Mouse (Mus musculus) T-helper 17 cell (primary cell): ENCODE results near the gene Frmpd1.

Experiments used
- in situ Hi-C, 2 experiments: fragments of 300-600 bp; cut with MboI, MseI; formaldehyde crosslinking; loops; 1 replicate in 1 of 2; 2 replicates in 1 of 2; pipeline ENCODE4 v1.15.1; 2025; ENCODE audit warnings: high pct_unique_total_duplicates in 2 of 2

The Frmpd1 gene

DNA sequence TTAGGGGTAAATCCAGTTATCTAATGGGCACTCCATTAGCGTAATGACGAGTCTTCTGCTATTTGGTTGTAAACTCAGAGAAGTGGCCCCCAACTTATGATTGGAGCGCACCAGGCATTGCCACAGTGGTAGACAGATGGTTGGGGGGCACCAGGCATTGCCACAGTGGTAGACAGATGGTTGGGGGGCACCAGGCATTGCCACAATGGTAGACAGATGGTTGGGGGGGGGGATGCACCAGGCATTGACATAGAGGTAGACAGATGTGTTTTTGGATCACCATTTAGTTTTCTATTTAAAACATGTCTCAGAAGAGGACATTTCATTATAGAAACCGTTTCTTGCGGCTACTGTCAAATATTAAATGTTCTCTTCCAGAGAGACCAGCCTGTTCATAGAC lies 53.6 kb downstream of the Frmpd1 start:
- in situ Hi-C loops: no loop called here

GRCm38 (mm10) chr4:45241330-45241729 lies 56.7 kb downstream of the Frmpd1 start:
- in situ Hi-C loops: no loop called here

DNA sequence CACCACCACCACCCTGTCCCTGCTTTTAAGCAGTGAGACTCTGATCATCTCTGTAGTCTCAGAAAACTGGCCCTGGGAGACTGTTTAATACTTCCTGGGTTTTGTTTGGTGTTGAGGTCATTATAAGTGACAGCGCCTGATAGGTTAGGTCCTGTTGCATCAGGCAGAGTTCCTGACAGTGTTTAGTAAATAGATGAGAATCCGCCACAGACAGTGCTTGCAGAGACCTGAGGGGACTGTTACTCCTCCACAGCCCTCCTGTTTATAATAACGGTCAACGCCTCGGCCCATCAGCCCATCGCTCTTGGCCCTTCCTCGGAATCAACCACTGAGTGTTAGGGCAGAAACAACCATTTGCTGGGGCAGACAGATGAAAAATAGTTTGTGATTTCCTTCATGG lies 57.5 kb downstream of the Frmpd1 start:
- in situ Hi-C loops: no loop called here

- in situ Hi-C loops: no loop called here
Observed at GRCm38 (mm10) chr4:45243211-45243902, 58.7 kb downstream of the Frmpd1 start.

DNA sequence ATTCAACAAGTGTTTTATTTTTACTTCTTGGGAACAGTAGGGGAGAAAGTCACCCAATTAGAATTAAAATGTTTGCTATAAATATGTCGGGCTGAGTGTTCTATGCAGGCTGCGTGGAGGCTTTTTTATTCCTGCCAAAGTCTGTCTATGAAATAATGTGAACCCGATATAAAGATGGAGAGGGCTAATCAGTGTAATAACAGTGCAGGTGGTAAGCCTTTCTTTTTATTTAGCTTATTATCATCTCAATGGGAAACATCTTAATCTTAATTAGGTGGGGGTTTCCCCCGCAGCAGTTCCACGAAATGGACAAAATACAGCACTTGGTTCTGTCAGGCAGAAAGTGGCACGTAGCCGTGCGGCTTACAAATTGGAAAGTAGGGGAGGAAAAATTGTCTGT lies 66.6 kb downstream of the Frmpd1 start:
- in situ Hi-C loops: no loop called here

- in situ Hi-C loops: no loop called here
Observed at GRCm38 (mm10) chr4:45252861-45253262, 68.2 kb downstream of the Frmpd1 start.

GRCm38 (mm10) chr4:45253839-45254601 lies 69.3 kb downstream of the Frmpd1 start:
- in situ Hi-C loops: no loop called here

- in situ Hi-C loops: no loop called here
Observed at GRCm38 (mm10) chr4:45259232-45259832, 74.7 kb downstream of the Frmpd1 start.

DNA sequence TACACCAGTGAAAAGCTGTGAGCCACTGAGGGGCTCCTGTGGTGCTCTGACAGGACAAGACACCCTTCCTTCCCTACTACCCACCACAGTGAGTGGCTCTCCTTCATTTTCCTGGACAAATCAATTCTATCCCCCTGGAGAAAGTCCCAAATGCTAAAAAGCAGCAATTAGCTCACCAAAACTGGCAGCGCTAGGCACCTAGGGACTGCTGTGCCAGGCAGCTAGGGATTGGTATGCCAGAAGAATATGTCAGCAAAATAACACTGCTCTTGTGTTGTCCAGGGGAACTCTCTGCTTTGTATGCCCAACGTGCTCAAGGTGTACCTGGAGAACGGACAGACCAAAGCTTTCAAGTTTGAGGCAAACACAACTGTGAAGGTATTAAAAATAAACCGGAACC lies 76.9 kb downstream of the Frmpd1 start:
- in situ Hi-C loops: no loop called here

- in situ Hi-C loops: no loop called here
Observed at GRCm38 (mm10) chr4:45267883-45268282, 83.2 kb downstream of the Frmpd1 start.

DNA sequence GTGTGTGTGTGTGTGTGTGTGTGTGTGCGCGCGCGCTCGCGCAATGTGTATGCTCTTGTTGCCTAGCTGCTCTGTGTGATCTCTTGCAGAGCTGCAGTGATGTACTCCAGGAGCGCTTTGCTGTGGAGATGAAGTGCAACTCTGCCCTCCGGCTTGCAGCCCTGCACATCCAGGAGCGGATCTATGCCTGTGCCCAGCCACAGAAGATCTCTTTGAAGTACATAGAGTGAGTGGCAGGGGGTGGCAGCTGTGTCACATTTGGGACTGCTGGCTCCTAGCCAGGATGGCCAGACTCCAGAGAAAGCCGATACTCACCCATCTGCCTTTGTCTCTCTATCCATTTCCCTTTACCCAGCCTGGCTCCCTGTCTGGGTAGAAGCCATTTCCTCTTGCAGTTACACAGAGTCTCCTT lies 86.4 kb downstream of the Frmpd1 start:
- in situ Hi-C loops: no loop called here

- in situ Hi-C loops: loop anchor here in 1 of 2 experiments (5.0 kb wide), 1 partner anchor 163 kb away; no protein-coding TSS in a partner anchor
Observed at GRCm38 (mm10) chr4:45275770-45276169, 91.1 kb downstream of the Frmpd1 start.

GRCm38 (mm10) chr4:45279292-45279691 lies 94.6 kb downstream of the Frmpd1 start:
- in situ Hi-C loops: loop anchor here in 1 of 2 experiments (5.0 kb wide), 1 partner anchor 167 kb away; no protein-coding TSS in a partner anchor

DNA sequence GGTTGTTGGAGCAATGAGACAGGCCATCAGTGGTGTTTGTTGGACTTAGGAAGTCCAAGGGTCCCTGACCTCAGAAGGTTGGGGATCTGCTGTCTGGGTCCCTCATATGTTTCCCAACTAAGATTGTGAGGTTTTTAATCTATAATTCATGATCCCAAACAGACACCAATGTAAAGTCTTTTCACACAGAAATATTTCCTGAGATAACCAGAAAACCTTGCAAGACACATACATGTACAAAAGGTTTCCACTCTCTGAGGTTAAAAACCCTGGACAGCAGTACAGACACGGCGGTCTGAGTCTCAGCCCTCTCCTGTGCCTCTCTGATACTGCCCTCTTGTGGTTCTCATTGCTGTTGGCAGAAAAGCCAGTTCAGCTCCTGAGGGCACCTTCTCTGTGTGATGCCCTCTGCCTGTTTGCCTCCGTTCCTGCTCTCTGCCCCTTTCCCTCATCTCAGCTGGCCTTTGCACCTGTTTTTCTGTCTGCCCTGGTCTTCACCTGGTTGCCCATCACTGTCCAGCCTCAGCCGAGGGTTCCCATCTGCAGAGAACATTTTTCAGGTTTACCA lies 95.4 kb downstream of the Frmpd1 start:
- in situ Hi-C loops: loop anchor here (5.0 to 10.0 kb wide), 3 partner anchors 168 to 265 kb away; partner anchors contain the start of genes Polr1e (in 1 of the 2) and Zbtb5 (in 1 of the 2)

GRCm38 (mm10) chr4:45286318-45286717 lies 101.6 kb downstream of the Frmpd1 start:
- in situ Hi-C loops: loop anchor here in 1 of 2 experiments (10.0 kb wide), 1 partner anchor 272 kb away; the partner anchor contains the start of genes Polr1e and Zbtb5

DNA sequence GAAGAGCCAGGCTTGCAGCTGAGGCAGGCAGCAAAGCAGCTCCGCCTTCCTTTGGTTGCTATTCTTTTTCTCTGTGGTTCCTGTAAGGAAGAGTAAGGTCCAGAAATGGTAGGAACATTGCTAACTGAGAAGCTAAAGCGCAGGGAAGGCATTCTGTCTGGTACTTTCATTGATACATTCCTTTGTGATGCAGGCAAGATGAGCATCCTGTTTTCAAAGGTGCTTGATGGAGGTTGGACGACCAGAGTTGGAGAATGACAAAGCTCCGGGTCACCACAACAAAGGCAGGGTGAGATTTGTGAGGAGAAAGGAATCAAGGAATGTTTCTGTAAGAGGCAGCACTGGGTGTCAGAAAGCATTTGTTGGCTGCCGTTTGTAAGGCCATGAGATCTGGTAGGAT lies 103.2 kb downstream of the Frmpd1 start:
- in situ Hi-C loops: loop anchor here in 1 of 2 experiments (10.0 kb wide), 1 partner anchor 273 kb away; the partner anchor contains the start of genes Polr1e and Zbtb5

DNA sequence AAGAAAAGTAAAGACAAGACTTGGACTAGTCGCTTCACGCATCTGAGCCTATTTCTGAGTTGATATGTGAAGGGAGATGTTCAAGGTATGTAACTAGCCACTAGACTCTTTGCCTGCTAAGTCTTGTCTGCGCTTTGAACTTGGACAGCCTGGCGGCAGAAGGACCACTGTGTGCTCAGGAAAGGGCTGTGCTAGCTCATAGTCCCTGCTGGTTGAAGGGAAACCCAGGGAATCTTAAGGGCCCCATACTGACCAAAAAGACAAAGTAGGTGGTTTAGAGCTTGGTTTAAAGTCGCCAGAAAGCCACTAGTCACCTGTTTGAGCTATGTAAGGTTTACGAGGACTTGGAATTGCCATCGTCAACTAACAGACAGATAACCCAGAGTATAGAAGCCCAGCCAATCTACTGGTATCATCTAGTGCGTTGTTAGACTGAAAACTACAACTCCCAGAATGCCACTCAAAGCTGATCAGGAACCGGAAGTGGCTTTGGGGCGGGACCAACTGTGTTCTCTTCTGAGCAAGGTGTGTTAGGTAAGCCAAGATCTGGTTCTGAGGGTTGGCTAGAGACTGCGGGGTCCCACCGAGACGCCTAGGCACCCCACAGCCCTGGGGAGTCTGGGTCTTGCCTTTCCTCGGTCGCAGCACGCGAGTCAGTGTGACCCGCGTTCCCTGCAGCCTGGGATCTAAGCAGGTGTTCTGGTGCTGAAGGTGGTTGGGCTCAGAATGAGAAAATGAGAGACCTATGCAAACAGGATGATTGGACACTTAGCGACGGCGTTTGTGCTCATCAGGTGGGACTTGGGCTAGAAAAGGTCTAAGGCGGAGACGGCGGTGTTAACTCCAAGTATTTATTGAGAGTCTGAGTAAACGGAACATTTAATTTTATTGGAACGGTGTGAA lies 112.2 kb downstream of the Frmpd1 start, which contains the start of gene Trmt10b:
Gene Trmt10b, plus strand, starts transcription at position 466 of the 903 bp plus-strand sequence.
- in situ Hi-C loops: no loop called here

- in situ Hi-C loops: no loop called here
Observed at GRCm38 (mm10) chr4:45305536-45305935, 120.9 kb downstream of the Frmpd1 start.

DNA sequence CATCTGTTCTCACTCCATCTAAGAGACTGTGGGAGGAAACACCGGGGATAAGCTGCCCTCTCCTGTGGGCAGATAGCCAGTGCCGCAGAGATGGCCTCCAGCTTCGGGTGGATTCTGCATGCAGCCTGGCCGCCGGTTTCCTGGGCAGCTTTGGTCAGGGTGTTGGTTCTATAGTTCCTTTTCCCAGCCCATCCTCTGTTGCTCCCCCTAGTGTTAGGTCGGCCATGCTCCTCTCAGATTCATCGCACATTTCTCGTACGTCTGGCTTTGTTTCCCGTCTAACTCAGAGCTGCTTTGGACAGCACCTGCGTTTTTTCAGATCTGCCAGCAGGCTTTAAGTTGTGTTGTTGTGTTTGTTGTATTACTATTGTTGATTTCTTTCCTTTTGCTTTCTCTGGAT lies 123.4 kb downstream of the Frmpd1 start:
- in situ Hi-C loops: no loop called here

DNA sequence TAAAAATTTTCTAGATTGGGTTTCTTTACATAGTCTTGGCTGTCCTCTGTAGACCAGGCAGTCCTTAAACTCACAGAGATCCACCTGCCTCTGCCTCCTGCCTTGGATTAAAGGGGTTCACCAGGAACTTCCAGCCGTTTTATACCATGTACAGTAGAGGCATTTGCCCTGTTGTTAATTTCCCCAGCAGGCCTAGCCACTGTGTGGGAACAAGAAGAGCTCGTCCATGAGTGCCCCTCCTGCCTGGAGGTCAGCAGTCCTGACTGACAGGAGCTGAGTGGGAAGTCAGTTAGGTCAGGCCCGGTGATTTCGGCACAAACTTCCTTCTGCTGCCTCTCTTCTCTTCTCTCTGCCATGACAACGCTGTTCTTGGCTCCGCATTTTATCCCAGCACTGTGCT lies 123.9 kb downstream of the Frmpd1 start:
- in situ Hi-C loops: no loop called here

GRCm38 (mm10) chr4:45311056-45311455 lies 126.4 kb downstream of the Frmpd1 start:
- in situ Hi-C loops: no loop called here
